Mouse (Mus musculus) kidney, adult 18-20 months (tissue): ENCODE measurements around the gene Coasy.

Experiments
- DNase-seq: peaks from one replicate; pipeline ENCODE4 v3.0.0; 2021

The Coasy gene

GRCm38 (mm10) chr11:101134217-101134865 lies 52.0 kb downstream of the Coasy start:
- peak; percentile 20 for DNase-seq
